Mouse (Mus musculus) left cerebral cortex, adult 11 months (tissue): Measurements from ENCODE around the gene Camsap2.

ENCODE experiments used
- DNase-seq: peaks from one replicate; pipeline ENCODE4 v3.0.0; 2022; ENCODE audit warnings: low spot score

The Camsap2 gene

DNA sequence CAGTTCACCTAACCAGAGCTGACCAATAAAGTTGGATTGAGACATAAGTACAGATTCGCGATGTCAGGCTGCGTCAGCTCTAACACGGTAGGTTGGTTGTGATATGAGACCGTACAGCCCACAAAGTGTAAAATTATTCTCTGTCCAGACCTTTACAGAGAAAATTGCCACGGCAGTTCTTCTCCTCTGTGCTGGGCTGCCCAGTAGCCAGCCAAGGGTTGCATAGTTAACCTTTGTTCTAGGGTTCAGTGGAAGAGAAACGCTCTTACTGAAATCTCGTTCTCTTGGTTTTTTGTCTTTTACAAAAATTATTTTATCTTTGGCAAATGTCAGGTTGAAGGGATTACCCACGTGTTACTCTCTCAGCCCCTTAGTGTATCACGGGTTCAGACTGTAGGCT is 123.5 kb downstream of the Camsap2 start:
- no peak for DNase-seq

DNA sequence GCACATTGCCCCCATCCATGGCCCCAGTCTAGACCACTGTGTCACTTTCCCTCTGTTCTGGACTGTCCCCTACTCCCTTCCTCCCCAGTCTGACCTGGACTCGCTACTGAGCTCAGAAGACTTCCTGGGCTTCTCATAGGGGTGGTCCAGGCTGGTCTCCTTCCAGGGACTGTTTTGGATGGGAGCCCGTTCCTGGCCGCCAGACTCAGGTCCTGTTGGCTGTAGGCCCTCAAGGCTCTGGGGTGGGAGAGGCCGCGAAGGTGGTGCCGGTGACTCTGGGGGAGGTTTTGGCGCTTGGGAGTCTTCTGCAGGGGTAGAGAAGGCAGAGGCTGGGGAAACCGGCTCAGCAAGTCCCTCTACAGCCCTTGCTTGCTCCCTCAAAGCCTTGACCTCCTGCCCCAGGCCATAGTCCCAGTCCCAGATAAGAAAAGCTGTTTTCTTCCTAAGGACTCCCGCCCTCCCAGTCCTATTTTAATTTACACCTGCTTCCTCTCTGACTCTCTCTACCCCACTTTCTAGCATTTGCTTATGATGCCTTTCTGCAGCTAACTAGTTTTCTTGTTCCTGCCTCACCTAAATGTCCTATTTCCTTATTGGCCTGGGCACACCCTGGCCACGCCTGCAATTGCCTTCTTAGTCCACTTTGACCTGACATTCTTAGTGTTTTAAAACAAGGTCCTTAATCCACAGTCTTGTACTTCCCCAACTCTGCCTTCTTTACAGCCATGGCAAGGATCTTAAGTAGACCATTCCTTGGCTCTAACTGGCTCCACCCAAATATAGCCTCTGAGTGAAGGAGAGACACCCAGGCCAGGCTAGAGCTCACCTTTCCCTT is 125.7 kb downstream of the Camsap2 start:
- no peak for DNase-seq
